Mouse (Mus musculus) embryonic fibroblast, embryonic 13.5 days (primary cell): ENCODE measurements around the gene Il17rc.

Experiments used
- CTCF ChIP-seq: IDR thresholded peaks from 2 replicates; pipeline ENCODE4 v1.5.1; 2011; ENCODE audit warnings: mild to moderate bottlenecking, control low read depth, low read length, moderate library complexity, borderline replicate concordance; ENCODE audit not compliant: insufficient read depth
- POLR2A ChIP-seq: IDR thresholded peaks from 2 replicates; pipeline ENCODE4 v1.6.1; 2011; ENCODE audit warnings: low read depth, mild to moderate bottlenecking, control low read depth, low read length, moderate library complexity

GRCm38 (mm10) chr6:113471297-113471936 is at the start of gene Il17rc:
- TF ChIP-seq CTCF (no peak), POLR2A (peak; percentile 92)
